Mouse (Mus musculus) frontal cortex, adult (tissue): ENCODE results near the gene Inhba.

ENCODE experiments used
- ATAC-seq: cut with Nextera tagmentation; 2 replicates; pipeline ENCODE4 v1.9.2; 2017; ENCODE audit warnings: mild to moderate bottlenecking, moderate library complexity, mixed read lengths; ENCODE audit not compliant: low TSS enrichment

The Inhba gene

GRCm38 (mm10) chr13:16011372-16012242 is at the start of gene Inhba:
Gene Inhba, plus strand, starts transcription at chr13:16011851.
- peak; percentile 62 for ATAC-seq

- no peak for ATAC-seq
These were observed 35.1 kb upstream of the Inhba start for GRCm38 (mm10) chr13:15976584-15976983.

- ATAC-seq, result peak; percentile 94
These were observed 32.1 kb upstream of the Inhba start for GRCm38 (mm10) chr13:15979551-15979950.

GRCm38 (mm10) chr13:15982041-15982440 is 29.6 kb upstream of the Inhba start:
- peak; percentile 86 for ATAC-seq

- ATAC-seq, result peak; percentile 39; the same call in 1 of the 2 replicates
These were observed 25.9 kb upstream of the Inhba start for GRCm38 (mm10) chr13:15985761-15986160.

GRCm38 (mm10) chr13:15986172-15986571 is 25.5 kb upstream of the Inhba start:
- ATAC-seq, result no peak

DNA sequence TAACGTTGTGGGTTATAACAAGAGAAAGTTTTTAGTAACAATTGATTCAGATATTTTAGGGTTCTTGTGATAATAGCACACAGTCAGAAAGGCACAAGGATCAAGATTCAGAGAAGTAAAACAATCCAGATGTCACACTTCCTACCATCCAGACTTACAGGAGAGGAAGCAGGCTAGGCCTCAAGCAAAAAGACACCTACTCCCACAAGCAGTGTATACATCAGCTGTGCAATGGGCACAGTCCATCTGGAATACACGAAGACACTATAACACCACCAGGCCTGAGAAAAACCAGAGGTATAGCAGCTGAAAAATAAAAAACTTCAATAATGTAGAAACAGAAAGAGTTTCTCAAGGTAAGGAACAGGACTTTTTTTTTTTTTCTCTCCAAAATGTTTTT is 16.3 kb upstream of the Inhba start:
- ATAC-seq, result peak; percentile 97

DNA sequence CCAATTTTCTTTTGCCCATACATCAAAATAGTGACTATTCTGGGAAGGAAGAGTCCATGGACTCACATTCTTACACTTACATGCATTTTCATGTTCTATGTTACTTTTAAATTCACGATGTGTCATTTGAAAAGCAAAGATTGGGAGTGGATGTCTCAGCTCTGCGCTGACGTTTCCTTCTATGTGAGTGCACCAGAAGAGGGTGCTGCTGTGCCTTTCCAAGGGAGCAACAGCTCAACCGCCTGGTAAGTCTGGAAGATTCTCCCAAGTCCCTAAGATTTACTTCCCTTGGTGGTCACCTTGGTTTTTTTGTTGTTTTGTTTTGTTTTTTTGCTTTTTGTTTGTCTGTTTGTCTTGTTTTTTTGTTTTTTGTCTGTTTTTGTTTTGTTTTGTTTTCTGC is 6.1 kb upstream of the Inhba start:
- ATAC-seq, result peak; percentile 86; the same call in 1 of the 2 replicates

DNA sequence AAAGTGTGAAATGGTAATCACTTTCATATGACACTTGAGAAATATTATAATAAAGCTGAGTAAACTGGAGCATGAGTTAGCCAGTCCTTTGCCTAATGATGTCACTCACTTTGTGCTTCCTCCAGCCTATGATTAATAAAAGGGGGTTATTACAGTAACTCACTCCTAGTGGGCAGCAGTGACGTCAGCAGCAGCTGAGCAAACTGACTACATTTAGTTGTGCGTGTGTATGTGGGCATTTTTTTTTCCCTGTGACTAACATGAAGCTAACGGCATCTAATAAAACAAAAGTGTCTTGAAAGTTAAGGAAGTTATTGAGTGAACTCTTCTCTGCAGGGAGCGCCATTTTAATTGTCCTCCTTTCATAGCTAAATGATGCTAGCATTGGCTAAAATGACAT is 3.9 kb upstream of the Inhba start:
- no peak for ATAC-seq

- no peak for ATAC-seq
These were observed 3.3 kb upstream of the Inhba start for GRCm38 (mm10) chr13:16008348-16008747.

DNA sequence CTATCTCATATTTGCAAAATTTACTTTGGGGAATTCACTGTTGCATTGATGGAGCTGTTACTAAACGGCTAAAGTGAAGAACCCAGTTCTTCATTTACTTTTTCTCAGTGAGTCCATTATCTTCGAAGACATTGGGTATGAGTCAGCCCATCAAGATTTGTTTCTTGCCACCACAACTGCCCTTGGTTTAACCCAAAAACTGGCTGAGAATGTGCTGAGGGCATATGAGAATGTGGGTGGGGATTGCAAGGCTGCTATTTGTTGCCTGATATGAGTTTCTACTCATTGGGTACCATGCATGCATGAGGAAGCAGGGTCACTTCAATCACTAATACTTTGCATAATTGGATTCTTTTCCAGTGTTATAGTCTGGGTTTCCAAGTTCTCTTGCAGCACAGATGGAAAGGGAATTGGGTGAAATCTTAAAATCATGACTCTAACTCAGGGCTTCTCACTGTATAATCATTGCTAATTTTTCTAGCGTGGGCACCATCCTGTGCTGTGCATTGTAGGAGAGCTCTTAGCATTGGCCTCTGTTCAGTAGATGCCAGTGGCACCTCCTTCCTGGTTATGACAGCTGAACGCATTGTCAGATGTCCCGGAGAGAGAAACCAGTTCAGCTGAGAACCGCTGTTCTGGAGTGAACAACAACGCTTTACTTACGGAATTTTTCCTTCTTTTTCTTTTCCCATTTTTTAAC is 1.7 kb upstream of the Inhba start:
- peak; percentile 42 for ATAC-seq

DNA sequence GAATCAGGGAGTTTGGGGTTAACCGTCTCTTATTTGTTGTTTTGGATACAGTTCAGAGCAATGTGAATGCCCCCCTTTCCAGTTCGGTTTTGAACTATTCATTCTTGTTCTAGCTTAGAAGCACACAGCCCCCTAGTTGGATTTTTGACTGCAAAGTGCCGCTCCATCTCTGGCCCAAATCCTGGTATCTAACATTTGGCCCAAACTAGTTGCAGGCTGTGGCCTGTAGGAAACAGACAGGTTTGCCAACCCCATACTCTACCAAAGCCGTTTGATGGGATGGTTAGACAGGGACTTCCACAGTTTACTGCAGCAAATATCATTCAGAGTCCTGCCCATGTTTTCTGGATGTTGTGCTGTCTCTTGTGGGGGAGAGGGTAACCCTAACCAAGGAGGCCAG is 1.1 kb upstream of the Inhba start:
- no peak for ATAC-seq

DNA sequence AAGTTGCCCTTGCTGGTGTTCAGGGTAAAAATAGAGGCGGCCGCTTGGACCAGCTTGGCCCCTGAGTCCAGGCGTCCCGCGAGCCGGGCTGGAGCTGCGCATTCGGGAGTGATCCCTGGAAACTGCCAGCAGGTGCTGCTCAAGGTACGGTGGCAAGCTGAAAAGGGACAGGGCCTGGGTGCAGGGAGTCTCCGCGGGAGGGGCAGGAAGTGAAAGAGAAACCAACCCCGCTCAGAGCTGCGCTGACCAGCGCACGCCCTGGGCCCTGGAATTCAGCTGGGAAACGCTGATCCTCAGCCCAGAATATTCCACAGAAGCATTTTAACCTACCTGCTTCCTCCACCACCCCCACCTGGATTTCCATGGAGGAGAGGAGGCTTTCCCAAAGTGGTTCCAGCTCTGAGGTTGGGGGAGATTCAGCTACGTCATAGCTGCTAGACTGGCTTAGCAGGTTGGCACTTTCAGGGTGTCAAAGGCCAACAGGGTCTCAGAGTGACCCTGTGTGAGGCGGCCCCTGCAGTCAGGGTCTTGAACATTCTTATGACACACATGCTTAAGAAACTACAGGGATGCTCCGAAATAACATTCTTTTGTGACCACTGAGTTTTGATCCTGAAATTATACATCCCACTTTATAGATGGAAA is 714 bp downstream of the Inhba start:
- peak; percentile 72 for ATAC-seq

DNA sequence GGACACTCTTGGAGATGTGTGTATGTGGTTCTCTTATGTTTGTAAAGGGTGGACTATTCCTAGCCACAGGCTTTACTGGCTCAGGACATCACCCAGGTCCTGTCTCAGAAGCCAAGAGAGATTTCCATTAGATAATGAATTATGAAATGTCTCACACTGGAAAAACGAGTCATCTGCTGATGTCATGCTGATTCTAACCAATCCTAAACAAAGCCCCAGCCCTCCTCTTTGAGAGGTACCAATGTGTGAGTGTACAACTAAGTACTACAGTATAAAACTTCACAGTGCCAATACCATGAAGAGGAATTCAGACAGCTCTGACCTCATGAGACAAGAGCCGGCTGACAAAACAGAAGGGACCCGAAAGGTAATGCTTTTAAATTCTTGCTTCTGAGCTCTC is 2.5 kb downstream of the Inhba start:
- no peak for ATAC-seq

- no peak for ATAC-seq
These were observed 4.9 kb downstream of the Inhba start for GRCm38 (mm10) chr13:16016506-16016905.

GRCm38 (mm10) chr13:16017338-16017737 is 5.7 kb downstream of the Inhba start:
- ATAC-seq, result no peak

DNA sequence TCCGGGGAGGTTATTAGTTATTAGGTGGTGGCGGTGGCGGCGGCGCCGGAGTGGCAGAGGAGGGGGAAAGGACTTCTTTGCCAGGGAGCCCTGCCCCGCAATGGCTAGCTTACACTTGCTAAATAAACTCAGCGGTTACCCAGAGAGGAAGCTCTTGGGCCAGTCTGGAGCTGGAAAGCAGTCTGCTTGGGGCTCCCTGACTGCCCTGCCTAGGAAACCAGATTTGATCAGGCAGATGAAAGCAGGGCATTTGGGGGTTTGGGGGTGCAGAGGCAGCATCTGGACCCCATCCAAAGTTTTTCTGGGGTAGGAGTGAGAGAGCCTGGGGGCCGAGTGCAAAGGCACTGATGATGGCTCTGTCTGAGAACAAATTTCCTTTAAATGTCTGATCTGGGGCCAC is 6.1 kb downstream of the Inhba start:
- no peak for ATAC-seq

DNA sequence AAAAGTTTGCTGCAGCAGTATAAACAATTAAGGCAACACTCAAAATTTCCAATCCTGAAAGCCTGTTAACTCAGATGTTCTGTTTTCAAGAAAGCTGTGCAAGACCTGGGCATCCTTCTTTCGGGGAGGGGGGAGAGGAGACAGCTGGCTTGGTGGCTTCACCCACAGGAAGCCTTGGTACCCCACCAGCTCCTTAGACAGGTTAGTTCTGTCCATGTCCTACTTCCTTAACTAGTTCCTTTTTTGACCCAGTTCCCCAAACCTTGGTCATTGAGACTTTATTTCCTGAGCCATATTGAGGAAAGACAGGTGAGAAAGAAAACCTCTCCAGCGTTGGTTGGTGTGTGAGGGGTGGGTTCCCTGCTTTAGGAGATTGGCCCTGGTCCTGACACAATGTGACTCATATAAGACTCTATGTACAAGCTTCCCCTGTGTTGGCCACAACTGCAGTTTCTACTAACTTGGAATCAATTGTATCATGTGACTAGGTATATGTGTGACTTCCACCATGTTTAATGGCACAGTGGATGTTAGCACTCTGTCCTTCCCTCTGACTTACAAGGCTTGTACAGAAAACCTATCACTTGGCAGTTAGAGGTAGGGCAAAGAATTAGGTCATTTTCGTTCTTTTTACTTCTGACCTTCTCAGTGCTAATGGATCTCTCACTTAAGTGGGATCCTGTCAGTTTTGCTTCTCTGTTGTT is 7.3 kb downstream of the Inhba start:
- ATAC-seq, result no peak

GRCm38 (mm10) chr13:16020659-16021058 is 9.0 kb downstream of the Inhba start:
- ATAC-seq, result peak; percentile 20; the same call in 1 of the 2 replicates

GRCm38 (mm10) chr13:16021181-16021580 is 9.5 kb downstream of the Inhba start:
- peak; percentile 41; the same call in 1 of the 2 replicates for ATAC-seq

DNA sequence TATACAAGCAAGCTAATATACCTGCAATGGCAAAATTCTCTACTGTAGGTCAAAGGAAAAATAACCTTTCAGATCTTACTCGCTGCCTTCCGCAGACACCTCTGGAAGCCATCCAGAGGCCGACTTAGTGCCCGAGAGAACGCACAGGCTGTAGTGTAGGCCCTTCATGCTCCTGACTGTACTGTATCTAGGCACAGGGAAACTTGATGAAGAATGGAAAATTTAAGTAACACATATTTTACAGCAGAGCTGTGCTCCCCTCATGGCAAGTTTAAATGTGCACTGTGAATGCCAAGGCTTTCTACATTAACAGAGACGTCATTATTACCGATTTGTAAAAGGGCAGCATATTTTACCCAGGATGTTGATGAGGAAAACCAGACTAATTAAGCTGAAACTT is 10.2 kb downstream of the Inhba start:
- ATAC-seq, result no peak

DNA sequence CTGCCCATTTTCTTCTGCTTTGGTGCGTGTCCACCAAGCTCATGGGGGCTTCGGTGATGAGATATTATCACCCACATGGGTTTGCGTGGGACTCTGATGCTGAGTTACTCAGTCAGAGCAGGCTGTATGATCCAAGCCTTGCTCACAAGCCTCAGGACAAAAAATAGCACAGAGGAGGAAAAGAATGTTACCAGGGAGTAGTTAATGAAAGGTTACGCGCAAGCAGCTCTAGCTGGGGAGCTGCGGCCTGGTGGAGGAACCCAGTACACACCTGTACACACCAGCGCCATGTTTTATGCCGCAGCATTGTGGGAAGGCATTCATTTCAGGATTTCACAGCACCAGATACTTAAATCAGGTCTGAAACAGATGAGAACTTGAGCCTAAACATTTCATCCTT is 10.9 kb downstream of the Inhba start:
- ATAC-seq, result peak; percentile 45
